Mouse (Mus musculus): ENCODE results near the gene Eaf2.

DNA sequence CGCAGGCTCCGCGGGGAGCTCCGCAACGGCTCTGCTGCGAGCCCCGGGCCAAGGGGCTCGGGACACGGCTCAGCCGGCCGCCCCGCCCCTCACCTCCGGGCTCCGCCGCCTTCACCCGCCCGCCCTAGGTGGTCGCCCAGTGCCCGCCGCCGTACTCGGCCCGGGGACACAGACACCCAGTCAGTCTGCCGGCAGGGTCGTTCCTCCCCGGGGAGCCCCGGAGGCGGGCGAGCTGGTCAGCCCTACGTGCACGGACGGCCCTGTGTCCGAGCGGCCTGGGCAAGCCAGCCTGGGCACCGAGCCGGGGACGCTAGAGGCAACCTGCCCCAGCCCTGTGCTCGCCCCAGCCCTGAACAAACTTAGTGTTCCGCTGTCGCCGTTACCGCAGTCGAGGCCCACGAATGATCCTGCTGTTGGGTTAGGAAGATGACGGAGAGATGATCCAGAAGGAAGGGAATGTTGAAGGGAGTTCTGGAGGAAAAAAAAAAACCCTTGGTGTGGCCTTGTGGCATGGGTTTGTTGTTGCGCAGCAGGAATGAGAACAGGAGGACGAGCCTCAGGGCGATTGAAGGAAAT lies 561 bp upstream of the Eaf2 start:
- TF ChIP-seq POLR2A (IDR thresholded peaks at IDR 0.05; ENCODE audit: extremely low read depth, insufficient read depth, low read length) (no peak), CTCF (IDR thresholded peaks at IDR 0.05; ENCODE audit: low read depth, low read length) (no peak)
